Comparison of ENCODE assay signal across 8 mouse cellular contexts in genomic region chr9:90115308-90115700, GRCm38 (mm10). TPM values are rescaled to one million over a fixed set of nuclear protein-coding genes. Genes with fewer than 3 reads are reported as not detected.
DNase-seq lines count a peak whose midpoint lies in the region; ATAC-seq and TF ChIP-seq lines count a peak whose summit lies in the region.

No protein-coding gene starts in this region.

- H3K4me2 ChIP-seq in kidney, embryonic 15.5 days, result peak overlapping the region; percentile 86
- H3K4me2 ChIP-seq in embryonic facial prominence, embryonic 11.5 days (ENCODE audit: low read depth, low read length), result peak overlapping the region; percentile 53
- peak overlapping the region; percentile 79 for H3K4me2 ChIP-seq in hindbrain, postnatal 0 days (ENCODE audit: low read depth, low read length)
- H3K4me2 ChIP-seq in midbrain, embryonic 16.5 days (ENCODE audit: low read length), result peak overlapping the region; percentile 84

- H3K4me1 ChIP-seq in kidney, embryonic 15.5 days, result peaks cover 15% of the 10 kb centered on the region
- no peaks in the 10 kb centered on the region for H3K4me1 ChIP-seq in embryonic facial prominence, embryonic 11.5 days (ENCODE audit: control insufficient read depth, insufficient read depth, low read length)
- H3K4me1 ChIP-seq in hindbrain, postnatal 0 days (ENCODE audit: insufficient read depth, low read length), result no peaks in the 10 kb centered on the region
- H3K4me1 ChIP-seq in midbrain, embryonic 16.5 days (ENCODE audit: control insufficient read depth, insufficient read depth, low read length), result peaks cover 20% of the 10 kb centered on the region

- peaks cover 6% of the 10 kb centered on the region; the same call in 1 of the 2 replicates for H3K27me3 ChIP-seq in kidney, embryonic 15.5 days
- no peaks in the 10 kb centered on the region for H3K27me3 ChIP-seq in embryonic facial prominence, embryonic 11.5 days (ENCODE audit: control insufficient read depth, insufficient read depth, low read length)
- H3K27me3 ChIP-seq in hindbrain, postnatal 0 days (ENCODE audit: insufficient read depth, low read length), result no peaks in the 10 kb centered on the region
- H3K27me3 ChIP-seq in midbrain, embryonic 16.5 days (ENCODE audit: control insufficient read depth, insufficient read depth, low read depth, low read length), result no peaks in the 10 kb centered on the region

- TF ChIP-seq CTCF in hindbrain, postnatal 0 days (IDR thresholded peaks at IDR 0.05; ENCODE audit: low read depth), result no peak

- H3K36me3 ChIP-seq in kidney, embryonic 15.5 days, result no peaks in the 10 kb centered on the region
- no peaks in the 10 kb centered on the region for H3K36me3 ChIP-seq in embryonic facial prominence, embryonic 11.5 days (replicated peaks; ENCODE audit: control insufficient read depth, insufficient read depth, low read depth, low read length)
- no peaks in the 10 kb centered on the region for H3K36me3 ChIP-seq in hindbrain, postnatal 0 days (ENCODE audit: insufficient read depth, low read length)
- H3K36me3 ChIP-seq in midbrain, embryonic 16.5 days (ENCODE audit: control insufficient read depth, insufficient read depth, low read length), result no peaks in the 10 kb centered on the region

- H3K9me3 ChIP-seq in kidney, embryonic 15.5 days (replicated peaks), result no peaks in the 10 kb centered on the region
- H3K9me3 ChIP-seq in embryonic facial prominence, embryonic 11.5 days (replicated peaks; ENCODE audit: control insufficient read depth, low read length), result no peaks in the 10 kb centered on the region
- no peaks in the 10 kb centered on the region for H3K9me3 ChIP-seq in hindbrain, postnatal 0 days (ENCODE audit: low read length)
- no peaks in the 10 kb centered on the region for H3K9me3 ChIP-seq in midbrain, embryonic 16.5 days (replicated peaks; ENCODE audit: control insufficient read depth, low read length, poor library complexity, severe bottlenecking)

- H3K4me3 ChIP-seq in kidney, embryonic 15.5 days (replicated peaks), result peak overlapping the region; percentile 85
- H3K4me3 ChIP-seq in embryonic facial prominence, embryonic 11.5 days (ENCODE audit: low read depth, low read length), result peak overlapping the region; percentile 94
- peak overlapping the region; percentile 94 for H3K4me3 ChIP-seq in hindbrain, postnatal 0 days (ENCODE audit: low read length)
- peak overlapping the region; percentile 91 for H3K4me3 ChIP-seq in midbrain, embryonic 16.5 days (ENCODE audit: low read depth, low read length)

- 0 out of 2 replicates have a peak overlapping the region, but pooled peaks have one; percentile 32 for H3K27ac ChIP-seq in kidney, embryonic 15.5 days
- no peak overlapping the region for H3K27ac ChIP-seq in embryonic facial prominence, embryonic 11.5 days (replicated peaks; ENCODE audit: low read depth, low read length)
- peak overlapping the region; percentile 100 for H3K27ac ChIP-seq in hindbrain, postnatal 0 days
- H3K27ac ChIP-seq in midbrain, embryonic 16.5 days (ENCODE audit: low read length), result peak overlapping the region; percentile 87

- DNase-seq in kidney, adult 11 months, result no peak
- no peak for DNase-seq in embryonic facial prominence, embryonic 11.5 days (ENCODE audit: low spot score)
- DNase-seq in hindbrain, postnatal 0 days (ENCODE audit: low spot score), result no peak
- DNase-seq in left cerebral cortex, adult 9 months (ENCODE audit: low spot score in 2 of 2), result no peak
- no peak for DNase-seq in frontal cortex, postnatal 14 days (ENCODE audit: low spot score in 2 of 2)

- no peak overlapping the region for H3K9ac ChIP-seq in kidney, embryonic 15.5 days
- peak overlapping the region; percentile 60 for H3K9ac ChIP-seq in embryonic facial prominence, embryonic 11.5 days (replicated peaks; ENCODE audit: low read length)
- peak overlapping the region; percentile 70 for H3K9ac ChIP-seq in hindbrain, postnatal 0 days (replicated peaks; ENCODE audit: low read length)
- H3K9ac ChIP-seq in midbrain, embryonic 16.5 days (ENCODE audit: low read depth, low read length), result peak overlapping the region; percentile 83

- no peak for ATAC-seq in kidney, embryonic 15.5 days (replicated peaks; ENCODE audit: low FRiP score)
- no peak for ATAC-seq in embryonic facial prominence, embryonic 11.5 days (replicated peaks; ENCODE audit: insufficient number of reproducible peaks, low FRiP score, low TSS enrichment, low read depth)
- ATAC-seq in hindbrain, postnatal 0 days, result no peak
- ATAC-seq in midbrain, embryonic 16.5 days, result no peak
- ATAC-seq in megakaryocyte-erythroid progenitor cell, adult 5-6 weeks (replicated peaks; ENCODE audit: low FRiP score, low TSS enrichment, poor library complexity, severe bottlenecking), result no peak

RNA-seq across cellular contexts. Expression of gene Morf4l1, which starts 0.7 kb away (rescaled TPM):
- 440 and 441 TPM in 2 replicates for polyA plus RNA-seq in kidney, embryonic 15.5 days (2015; fragmentation: Nextera tagmentation; extraction: Ambion mirVana)
- 527 and 556 TPM in 2 replicates for polyA plus RNA-seq in embryonic facial prominence, embryonic 11.5 days (2014; fragmentation: Nextera tagmentation; extraction: Ambion mirVana)
- 178 and 179 TPM in 2 replicates for total RNA-seq in hindbrain, postnatal 0 days (2014; rRNA removed)
- 527 and 556 TPM in 2 replicates for polyA plus RNA-seq in hindbrain, postnatal 0 days (2015; fragmentation: Nextera tagmentation; extraction: Ambion mirVana)
- 627 and 665 TPM in 2 replicates for polyA plus RNA-seq in midbrain, embryonic 16.5 days (2015; fragmentation: Nextera tagmentation; extraction: Ambion mirVana)
- total RNA-seq in megakaryocyte-erythroid progenitor cell, adult 5-6 weeks (2014; fragmentation: Nextera tagmentation), result 253 and 288 TPM in 2 replicates
- 217 and 277 TPM in 2 replicates for total RNA-seq in megakaryocyte-erythroid progenitor cell, adult 5-6 weeks (2017)

RNA-seq across cellular contexts. Expression of gene Adamts7, which starts 47.6 kb away (rescaled TPM):
- 13.3 and 14.9 TPM in 2 replicates for polyA plus RNA-seq in kidney, embryonic 15.5 days (2015; fragmentation: Nextera tagmentation; extraction: Ambion mirVana)
- polyA plus RNA-seq in embryonic facial prominence, embryonic 11.5 days (2014; fragmentation: Nextera tagmentation; extraction: Ambion mirVana), result 8.4 and 9.4 TPM in 2 replicates
- 6.4 and 10.4 TPM in 2 replicates for total RNA-seq in hindbrain, postnatal 0 days (2014; rRNA removed)
- 2.7 and 2.9 TPM in 2 replicates for polyA plus RNA-seq in hindbrain, postnatal 0 days (2015; fragmentation: Nextera tagmentation; extraction: Ambion mirVana)
- 7.0 and 8.8 TPM in 2 replicates for polyA plus RNA-seq in midbrain, embryonic 16.5 days (2015; fragmentation: Nextera tagmentation; extraction: Ambion mirVana)
- not detected in 2 replicates for total RNA-seq in megakaryocyte-erythroid progenitor cell, adult 5-6 weeks (2014; fragmentation: Nextera tagmentation)
- total RNA-seq in megakaryocyte-erythroid progenitor cell, adult 5-6 weeks (2017), result not detected in 2 replicates
